Mouse (Mus musculus): ENCODE data around the gene Galr2. TPM values are rescaled to one million over a fixed set of nuclear protein-coding genes. Genes with fewer than 3 reads are reported as not detected.

Galr2 gene
- polyA plus RNA-seq, 1 experiment: 0.59 TPM

GRCm38 (mm10) chr11:116259461-116259860 lies 21.3 kb upstream of the Galr2 start:
- H3K27ac ChIP-seq (ENCODE audit: control insufficient read depth, insufficient read depth, low read depth, low read length): no peak overlapping the region
- no peak overlapping the region for H3K4me3 ChIP-seq (ENCODE audit: control insufficient read depth, low read depth, low read length)
- H3K4me1 ChIP-seq (ENCODE audit: control insufficient read depth, insufficient read depth, low read length): no peaks in the 10 kb centered on the region
- H3K36me3 ChIP-seq (ENCODE audit: control insufficient read depth, insufficient read depth, low read length): peaks cover 4% of the 10 kb centered on the region
- TF ChIP-seq POLR2A (IDR thresholded peaks at IDR 0.05; ENCODE audit: control insufficient read depth, low read depth, low read length) (no peak), CTCF (IDR thresholded peaks at IDR 0.05; ENCODE audit: control insufficient read depth, insufficient read depth, insufficient replicate concordance, low read depth, low read length) (no peak)
- no peaks in the 10 kb centered on the region for H3K27me3 ChIP-seq (ENCODE audit: control insufficient read depth, insufficient read depth, low read length)

GRCm38 (mm10) chr11:116260259-116260658 lies 20.5 kb upstream of the Galr2 start:
- TF ChIP-seq CTCF (IDR thresholded peaks at IDR 0.05; ENCODE audit: control insufficient read depth, insufficient read depth, insufficient replicate concordance, low read depth, low read length) (no peak), POLR2A (IDR thresholded peaks at IDR 0.05; ENCODE audit: control insufficient read depth, low read depth, low read length) (no peak)
- H3K4me1 ChIP-seq (ENCODE audit: control insufficient read depth, insufficient read depth, low read length): no peaks in the 10 kb centered on the region
- no peaks in the 10 kb centered on the region for H3K27me3 ChIP-seq (ENCODE audit: control insufficient read depth, insufficient read depth, low read length)
- H3K36me3 ChIP-seq (ENCODE audit: control insufficient read depth, insufficient read depth, low read length): peaks cover 4% of the 10 kb centered on the region
- H3K4me3 ChIP-seq (ENCODE audit: control insufficient read depth, low read depth, low read length): no peak overlapping the region
- H3K27ac ChIP-seq (ENCODE audit: control insufficient read depth, insufficient read depth, low read depth, low read length): no peak overlapping the region

- Histone ChIP-seq H3K4me3 (ENCODE audit: control insufficient read depth, low read depth, low read length) (no peak overlapping the region), H3K36me3 (ENCODE audit: control insufficient read depth, insufficient read depth, low read length) (peaks cover 9% of the 10 kb centered on the region), H3K27me3 (ENCODE audit: control insufficient read depth, insufficient read depth, low read length) (no peaks in the 10 kb centered on the region), H3K4me1 (ENCODE audit: control insufficient read depth, insufficient read depth, low read length) (no peaks in the 10 kb centered on the region), H3K27ac (ENCODE audit: control insufficient read depth, insufficient read depth, low read depth, low read length) (no peak overlapping the region)
- no peak for TF ChIP-seq POLR2A (IDR thresholded peaks at IDR 0.05; ENCODE audit: control insufficient read depth, low read depth, low read length)
- no peak for TF ChIP-seq CTCF (IDR thresholded peaks at IDR 0.05; ENCODE audit: control insufficient read depth, insufficient read depth, insufficient replicate concordance, low read depth, low read length)
Measured at GRCm38 (mm10) chr11:116265352-116265751, 15.4 kb upstream of the Galr2 start.

GRCm38 (mm10) chr11:116265850-116266249 lies 14.9 kb upstream of the Galr2 start:
- Histone ChIP-seq H3K27me3 (ENCODE audit: control insufficient read depth, insufficient read depth, low read length) (no peaks in the 10 kb centered on the region), H3K36me3 (ENCODE audit: control insufficient read depth, insufficient read depth, low read length) (peaks cover 6% of the 10 kb centered on the region), H3K27ac (ENCODE audit: control insufficient read depth, insufficient read depth, low read depth, low read length) (no peak overlapping the region), H3K4me3 (ENCODE audit: control insufficient read depth, low read depth, low read length) (no peak overlapping the region), H3K4me1 (ENCODE audit: control insufficient read depth, insufficient read depth, low read length) (no peaks in the 10 kb centered on the region)
- TF ChIP-seq POLR2A (IDR thresholded peaks at IDR 0.05; ENCODE audit: control insufficient read depth, low read depth, low read length): no peak
- TF ChIP-seq CTCF (IDR thresholded peaks at IDR 0.05; ENCODE audit: control insufficient read depth, insufficient read depth, insufficient replicate concordance, low read depth, low read length): no peak

- TF ChIP-seq POLR2A (IDR thresholded peaks at IDR 0.05; ENCODE audit: control insufficient read depth, low read depth, low read length): no peak
- no peak for TF ChIP-seq CTCF (IDR thresholded peaks at IDR 0.05; ENCODE audit: control insufficient read depth, insufficient read depth, insufficient replicate concordance, low read depth, low read length)
- H3K27me3 ChIP-seq (ENCODE audit: control insufficient read depth, insufficient read depth, low read length): no peaks in the 10 kb centered on the region
- H3K4me1 ChIP-seq (ENCODE audit: control insufficient read depth, insufficient read depth, low read length): no peaks in the 10 kb centered on the region; the same call in 1 of the 2 replicates
- H3K4me3 ChIP-seq (ENCODE audit: control insufficient read depth, low read depth, low read length): no peak overlapping the region
- no peak overlapping the region for H3K27ac ChIP-seq (ENCODE audit: control insufficient read depth, insufficient read depth, low read depth, low read length)
- peaks cover 6% of the 10 kb centered on the region for H3K36me3 ChIP-seq (ENCODE audit: control insufficient read depth, insufficient read depth, low read length)
Measured at GRCm38 (mm10) chr11:116267637-116268036, 13.1 kb upstream of the Galr2 start.

GRCm38 (mm10) chr11:116268313-116268712 lies 12.4 kb upstream of the Galr2 start:
- H3K27ac ChIP-seq (ENCODE audit: control insufficient read depth, insufficient read depth, low read depth, low read length): no peak overlapping the region
- TF ChIP-seq POLR2A (IDR thresholded peaks at IDR 0.05; ENCODE audit: control insufficient read depth, low read depth, low read length) (no peak), CTCF (IDR thresholded peaks at IDR 0.05; ENCODE audit: control insufficient read depth, insufficient read depth, insufficient replicate concordance, low read depth, low read length) (no peak)
- peaks cover 6% of the 10 kb centered on the region for H3K36me3 ChIP-seq (ENCODE audit: control insufficient read depth, insufficient read depth, low read length)
- H3K4me3 ChIP-seq (ENCODE audit: control insufficient read depth, low read depth, low read length): no peak overlapping the region
- peaks cover 2% of the 10 kb centered on the region for H3K4me1 ChIP-seq (ENCODE audit: control insufficient read depth, insufficient read depth, low read length)
- no peaks in the 10 kb centered on the region for H3K27me3 ChIP-seq (ENCODE audit: control insufficient read depth, insufficient read depth, low read length)

GRCm38 (mm10) chr11:116269560-116269959 lies 11.2 kb upstream of the Galr2 start:
- Histone ChIP-seq H3K36me3 (ENCODE audit: control insufficient read depth, insufficient read depth, low read length) (peaks cover 6% of the 10 kb centered on the region), H3K27me3 (ENCODE audit: control insufficient read depth, insufficient read depth, low read length) (no peaks in the 10 kb centered on the region), H3K27ac (ENCODE audit: control insufficient read depth, insufficient read depth, low read depth, low read length) (no peak overlapping the region), H3K4me1 (ENCODE audit: control insufficient read depth, insufficient read depth, low read length) (peaks cover 2% of the 10 kb centered on the region), H3K4me3 (ENCODE audit: control insufficient read depth, low read depth, low read length) (no peak overlapping the region)
- TF ChIP-seq POLR2A (IDR thresholded peaks at IDR 0.05; ENCODE audit: control insufficient read depth, low read depth, low read length) (no peak), CTCF (IDR thresholded peaks at IDR 0.05; ENCODE audit: control insufficient read depth, insufficient read depth, insufficient replicate concordance, low read depth, low read length) (no peak)
